Mouse (Mus musculus) lung, embryonic 16.5 days (tissue): Measurements from ENCODE around the gene Tulp1. TPM values are rescaled to one million over a fixed set of nuclear protein-coding genes. Genes with fewer than 3 reads are reported as not detected.
A peak's percentile ranks its signal among the peaks of the same experiment; 100 is the strongest.
"Not testable (repeated sequence)": the region's sequence is repeated elsewhere in the genome, so short reads cannot be mapped to it uniquely, and the experiment has no call there.

Source experiments
- ATAC-seq: fragments of 200-750 bp; cut with Nextera tagmentation; 2 replicates; pipeline ENCODE4 v1.8.0; 2017; ENCODE audit warnings: low read depth, mild to moderate bottlenecking, moderate library complexity
- H3K27ac ChIP-seq: fragments of 300-500 bp; sonication (generic); 2 replicates; pipeline ENCODE4 v1.5.1; 2014; ENCODE audit warnings: mild to moderate bottlenecking, control low read depth, low read length
- H3K27me3 ChIP-seq: fragments of 300-500 bp; sonication (generic); 2 replicates; pipeline ENCODE4 v1.6.1; 2014; ENCODE audit warnings: low read depth, low read length, mixed read lengths; ENCODE audit not compliant: control insufficient read depth, insufficient read depth
- H3K36me3 ChIP-seq: fragments of 300-500 bp; sonication (generic); 2 replicates; pipeline ENCODE4 v1.6.1; 2014; ENCODE audit warnings: low read length; ENCODE audit not compliant: control insufficient read depth, insufficient read depth
- H3K4me1 ChIP-seq: fragments of 300-500 bp; sonication (generic); replicated peaks from 2 replicates; pipeline ENCODE4 v1.6.1; 2014; ENCODE audit warnings: low read length, mixed read lengths; ENCODE audit not compliant: control insufficient read depth, insufficient read depth
- H3K4me2 ChIP-seq: fragments of 300-500 bp; sonication (generic); 2 replicates; pipeline ENCODE4 v1.6.1; 2014; ENCODE audit warnings: low read depth, low read length, control low read depth
- H3K4me3 ChIP-seq: fragments of 300-500 bp; sonication (generic); 2 replicates; pipeline ENCODE4 v1.5.1; 2014; ENCODE audit warnings: mild to moderate bottlenecking, low read length, control low read depth
- H3K9ac ChIP-seq: fragments of 300-500 bp; sonication (generic); 2 replicates; pipeline ENCODE4 v1.6.1; 2014; ENCODE audit warnings: low read length, control low read depth
- H3K9me3 ChIP-seq: fragments of 300-500 bp; sonication (generic); 2 replicates; pipeline ENCODE4 v1.6.1; 2016; ENCODE audit warnings: low read length; ENCODE audit not compliant: control insufficient read depth
- WGBS: fragments of 180-500 bp; shearing (Covaris S2); extraction: QIAGEN DNeasy Blood & Tissue Kit; methylation state at CpG from one replicate; pipeline ENCODE4 v1.1.7; 2014; 5-methylcytosine and 5-hydroxymethylcytosine counted together
- polyA plus RNA-seq: library from polyadenylated mRNA; unstranded; fragments of >200 nt; fragmentation: Nextera tagmentation; extraction: Ambion mirVana; gene quantifications from 2 replicates; pipeline ENCODE4 v1.2.1, GENCODE M21; 2015

The Tulp1 gene
- polyA plus RNA-seq, 1 experiment from 2014 or later: 7.6 TPM

- 15% methylated on average over 21 of the region's 24 CpGs for WGBS
- H3K27me3 ChIP-seq, H3K4me3 ChIP-seq, H3K9me3 ChIP-seq, H3K4me2 ChIP-seq, H3K36me3 ChIP-seq, ATAC-seq, H3K9ac ChIP-seq: not testable (repeated sequence)
- peaks cover 26% of the 10 kb centered on the region for H3K4me1 ChIP-seq
- H3K27ac ChIP-seq: 0 out of 2 replicates have a peak overlapping the region, but pooled peaks have one; percentile 3
Measured at GRCm38 (mm10) chr17:28358576-28359261, 6.3 kb downstream of the Tulp1 start.

GRCm38 (mm10) chr17:28355871-28356270 lies 9.2 kb downstream of the Tulp1 start:
- Histone ChIP-seq H3K4me3 (no peak overlapping the region), H3K4me1 (peaks cover 19% of the 10 kb centered on the region), H3K27ac (peak overlapping the region; percentile 64), H3K9me3 (no peaks in the 10 kb centered on the region), H3K27me3 (no peaks in the 10 kb centered on the region; the same call in 1 of the 2 replicates), H3K9ac (no peak overlapping the region), H3K36me3 (no peaks in the 10 kb centered on the region), H3K4me2 (no peak overlapping the region)
- ATAC-seq: peak; percentile 39
- WGBS: 64% methylated on average over 12 of the region's 12 CpGs

GRCm38 (mm10) chr17:28352018-28352417 lies 13.0 kb downstream of the Tulp1 start:
- no peak for ATAC-seq
- Histone ChIP-seq H3K9ac (peak overlapping the region; percentile 81; the same call in 1 of the 2 replicates), H3K27ac (peak overlapping the region; percentile 99; the same call in 1 of the 2 replicates), H3K4me1 (peaks cover 32% of the 10 kb centered on the region), H3K36me3 (no peaks in the 10 kb centered on the region), H3K27me3 (no peaks in the 10 kb centered on the region), H3K9me3 (no peaks in the 10 kb centered on the region), H3K4me3 (peak overlapping the region; percentile 84), H3K4me2 (peak overlapping the region; percentile 94; the same call in 1 of the 2 replicates)
- WGBS: 30% methylated on average over 11 of the region's 11 CpGs

- Histone ChIP-seq H3K27ac (peak overlapping the region; percentile 99), H3K36me3 (no peaks in the 10 kb centered on the region), H3K9me3 (no peaks in the 10 kb centered on the region), H3K4me3 (peak overlapping the region; percentile 84), H3K4me2 (peak overlapping the region; percentile 94), H3K9ac (peak overlapping the region; percentile 81), H3K4me1 (peaks cover 37% of the 10 kb centered on the region), H3K27me3 (no peaks in the 10 kb centered on the region)
- WGBS: 2% methylated on average over 27 of the region's 29 CpGs
- ATAC-seq: peak; percentile 0; the same call in 1 of the 2 replicates
Measured at GRCm38 (mm10) chr17:28351353-28351890, 13.6 kb downstream of the Tulp1 start.

- H3K4me2 ChIP-seq: peak within 1 kb of the TSS; percentile 94
- H3K9ac ChIP-seq: peak within 1 kb of the TSS; percentile 96
- H3K36me3 ChIP-seq: no peaks in the 10 kb centered on the region
- H3K4me3 ChIP-seq: peak within 1 kb of the TSS; percentile 84
- H3K9me3 ChIP-seq: no peaks in the 10 kb centered on the region
- H3K4me1 ChIP-seq: peaks cover 42% of the 10 kb centered on the region
- under 1% methylated on average over 51 of the region's 73 CpGs for WGBS
- H3K27me3 ChIP-seq: no peaks in the 10 kb centered on the region
- H3K27ac ChIP-seq: peak within 1 kb of the TSS; percentile 99
- ATAC-seq: peak; percentile 89
Measured at GRCm38 (mm10) chr17:28350466-28351352, 14.3 kb downstream of the Tulp1 start, which contains the start of gene Tead3. Gene Tead3, minus strand, starts transcription at chr17:28350817.

GRCm38 (mm10) chr17:28349901-28350465 lies 15.0 kb downstream of the Tulp1 start:
- H3K4me1 ChIP-seq: peaks cover 49% of the 10 kb centered on the region
- H3K4me3 ChIP-seq: peak overlapping the region; percentile 84
- no peaks in the 10 kb centered on the region for H3K36me3 ChIP-seq
- peak overlapping the region; percentile 96 for H3K9ac ChIP-seq
- under 1% methylated on average over 37 of the region's 54 CpGs for WGBS
- ATAC-seq: peak; percentile 41
- peak overlapping the region; percentile 99 for H3K27ac ChIP-seq
- H3K27me3 ChIP-seq: no peaks in the 10 kb centered on the region
- peak overlapping the region; percentile 94 for H3K4me2 ChIP-seq
- H3K9me3 ChIP-seq: no peaks in the 10 kb centered on the region

- Histone ChIP-seq H3K4me2 (peak overlapping the region; percentile 94), H3K36me3 (no peaks in the 10 kb centered on the region), H3K27ac (peak overlapping the region; percentile 99), H3K9me3 (no peaks in the 10 kb centered on the region), H3K4me3 (peak overlapping the region; percentile 84), H3K9ac (peak overlapping the region; percentile 96), H3K27me3 (no peaks in the 10 kb centered on the region), H3K4me1 (peaks cover 56% of the 10 kb centered on the region)
- no peak for ATAC-seq
- 5% methylated on average over 13 of the region's 13 CpGs for WGBS
Measured at GRCm38 (mm10) chr17:28349264-28349880, 15.7 kb downstream of the Tulp1 start.

- H3K27ac ChIP-seq: peak overlapping the region; percentile 99
- 0 out of 2 replicates have a peak, but pooled peaks cover under 1% of the 10 kb centered on the region for H3K36me3 ChIP-seq
Measured at GRCm38 (mm10) chr17:28348211-28348610, 16.8 kb downstream of the Tulp1 start.

More at GRCm38 (mm10) chr17:28348211-28348610, 16.8 kb downstream of the Tulp1 start:
- no peaks in the 10 kb centered on the region for H3K9me3 ChIP-seq
- WGBS: 29% methylated on average over 6 of the region's 6 CpGs
- peak overlapping the region; percentile 94 for H3K4me2 ChIP-seq
- no peaks in the 10 kb centered on the region for H3K27me3 ChIP-seq
- peak overlapping the region; percentile 96 for H3K9ac ChIP-seq
- peak overlapping the region; percentile 84 for H3K4me3 ChIP-seq
- peaks cover 66% of the 10 kb centered on the region for H3K4me1 ChIP-seq
- no peak for ATAC-seq
